Mouse (Mus musculus) layer of hippocampus, postnatal 10 days (tissue): ENCODE data around the gene Aox2. TPM values are rescaled to one million over a fixed set of nuclear protein-coding genes. Genes with fewer than 3 reads are reported as not detected.

Experiments
- DNase-seq, 2 experiments: peaks; one replicate each; pipeline ENCODE4 v3.0.0; 2021; ENCODE audit warnings: low spot score in 2 of 2
- total RNA-seq, 2 experiments: library from RNA; stranded (reverse); gene quantifications; 2 replicates each; pipeline ENCODE4 v1.2.3; 2021

Aox2 gene
- total RNA-seq, 2 experiments from 2014 or later: 0.04 to 0.09 TPM

GRCm38 (mm10) chr1:58284505-58284904 lies 6.4 kb downstream of the Aox2 start:
- no peak for DNase-seq

- DNase-seq: no peak
Measured at GRCm38 (mm10) chr1:58288091-58288490, 10.0 kb downstream of the Aox2 start.

- DNase-seq: no peak
Measured at GRCm38 (mm10) chr1:58289863-58290469, 11.8 kb downstream of the Aox2 start.

- no peak for DNase-seq
Measured at GRCm38 (mm10) chr1:58291394-58292300, 13.5 kb downstream of the Aox2 start.

- DNase-seq: no peak
Measured at GRCm38 (mm10) chr1:58294730-58295129, 16.6 kb downstream of the Aox2 start.

- DNase-seq: peak; percentile 72 to 78
Measured at GRCm38 (mm10) chr1:58296278-58296677, 18.2 kb downstream of the Aox2 start.

- DNase-seq: no peak
Measured at GRCm38 (mm10) chr1:58296821-58297220, 18.7 kb downstream of the Aox2 start.

GRCm38 (mm10) chr1:58298347-58298746 lies 20.2 kb downstream of the Aox2 start:
- no peak for DNase-seq

- no peak for DNase-seq
Measured at GRCm38 (mm10) chr1:58301073-58301472, 22.9 kb downstream of the Aox2 start.

GRCm38 (mm10) chr1:58302015-58302414 lies 23.9 kb downstream of the Aox2 start:
- no peak for DNase-seq

- no peak for DNase-seq
Measured at GRCm38 (mm10) chr1:58303009-58303408, 24.9 kb downstream of the Aox2 start.

- DNase-seq: no peak
Measured at GRCm38 (mm10) chr1:58303726-58304125, 25.6 kb downstream of the Aox2 start.

GRCm38 (mm10) chr1:58304296-58304695 lies 26.2 kb downstream of the Aox2 start:
- DNase-seq: no peak

- DNase-seq: no peak
Measured at GRCm38 (mm10) chr1:58307181-58307580, 29.1 kb downstream of the Aox2 start.

GRCm38 (mm10) chr1:58308594-58308993 lies 30.5 kb downstream of the Aox2 start:
- no peak for DNase-seq

GRCm38 (mm10) chr1:58309853-58310252 lies 31.7 kb downstream of the Aox2 start:
- no peak for DNase-seq

- no peak for DNase-seq
Measured at GRCm38 (mm10) chr1:58311221-58311864, 33.2 kb downstream of the Aox2 start.

GRCm38 (mm10) chr1:58313173-58313572 lies 35.0 kb downstream of the Aox2 start:
- DNase-seq: no peak

GRCm38 (mm10) chr1:58315532-58315931 lies 37.4 kb downstream of the Aox2 start:
- no peak for DNase-seq

- no peak for DNase-seq
Measured at GRCm38 (mm10) chr1:58333222-58333621, 55.1 kb downstream of the Aox2 start.

- no peak for DNase-seq
Measured at GRCm38 (mm10) chr1:58339901-58340300, 61.8 kb downstream of the Aox2 start.

GRCm38 (mm10) chr1:58341576-58341975 lies 63.5 kb downstream of the Aox2 start:
- DNase-seq: no peak
